Mouse (Mus musculus) heart, postnatal 0 days (tissue): ENCODE data around the gene Pdzd8. TPM values are rescaled to one million over a fixed set of nuclear protein-coding genes. Genes with fewer than 3 reads are reported as not detected.
A peak's percentile ranks its signal among the peaks of the same experiment; 100 is the strongest.

Source experiments
- ATAC-seq: fragments of 200-750 bp; cut with Nextera tagmentation; 2 replicates; pipeline ENCODE4 v1.8.0; 2017; ENCODE audit warnings: low read depth, moderate number of reproducible peaks, moderate library complexity; ENCODE audit not compliant: insufficient read depth
- DNase-seq: peaks from one replicate; pipeline ENCODE4 v3.0.0-alpha.2; 2016; ENCODE audit warnings: low spot score
- H3K27ac ChIP-seq: fragments of 300-500 bp; sonication (generic); 2 replicates; pipeline ENCODE4 v1.5.1; 2014; ENCODE audit warnings: low read depth, mild to moderate bottlenecking
- H3K27me3 ChIP-seq: fragments of 300-500 bp; sonication (generic); 2 replicates; pipeline ENCODE4 v1.6.1; 2014; ENCODE audit warnings: low read length, mixed read lengths; ENCODE audit not compliant: control insufficient read depth, insufficient read depth
- H3K36me3 ChIP-seq: fragments of 300-500 bp; sonication (generic); replicated peaks from 2 replicates; pipeline ENCODE4 v1.6.1; 2014; ENCODE audit warnings: low read length, mixed read lengths; ENCODE audit not compliant: control insufficient read depth, insufficient read depth
- H3K4me1 ChIP-seq: fragments of 300-500 bp; sonication (generic); 2 replicates; pipeline ENCODE4 v1.6.1; 2014; ENCODE audit warnings: antibody characterized with exemption; ENCODE audit not compliant: control insufficient read depth, insufficient read depth
- H3K4me2 ChIP-seq: fragments of 300-500 bp; sonication (generic); 2 replicates; pipeline ENCODE4 v1.6.1; 2014; ENCODE audit warnings: low read depth, mild to moderate bottlenecking, low read length, moderate library complexity
- H3K4me3 ChIP-seq: fragments of 300-500 bp; sonication (generic); 2 replicates; pipeline ENCODE4 v1.5.1; 2014; ENCODE audit warnings: low read depth, low read length
- H3K9ac ChIP-seq: fragments of 300-500 bp; sonication (generic); replicated peaks from 2 replicates; pipeline ENCODE4 v1.6.1; 2014; ENCODE audit warnings: low read depth, low read length, mixed read lengths
- H3K9me3 ChIP-seq: fragments of 300-500 bp; sonication (generic); replicated peaks from 2 replicates; pipeline ENCODE4 v1.6.1; 2016; ENCODE audit warnings: low read length; ENCODE audit not compliant: control insufficient read depth
- CTCF ChIP-seq: IDR thresholded peaks from 2 replicates; pipeline ENCODE4 v1.5.1; 2016; ENCODE audit warnings: antibody characterized with exemption, control low read depth, low read depth
- EP300 ChIP-seq: IDR thresholded peaks from 2 replicates; pipeline ENCODE4 v1.6.1; 2016; ENCODE audit warnings: antibody characterized with exemption, low read depth
- WGBS: fragments of 180-500 bp; shearing (Covaris S2); extraction: QIAGEN DNeasy Blood & Tissue Kit; methylation state at CpG from one replicate; pipeline ENCODE4 v1.1.7; 2014; 5-methylcytosine and 5-hydroxymethylcytosine counted together
- polyA plus RNA-seq: library from polyadenylated mRNA; unstranded; fragments of >200 nt; fragmentation: Nextera tagmentation; extraction: Ambion mirVana; gene quantifications from 2 replicates; pipeline ENCODE4 v1.2.1, GENCODE M21; 2015
- total RNA-seq: library from RNA; depleted of rRNA; stranded (reverse); fragments of >200 nt; gene quantifications from 2 replicates; pipeline ENCODE4 v1.2.3, GENCODE M21; 2014; ENCODE audit warnings: low replicate concordance

Pdzd8 gene
- total and polyA plus RNA-seq, 2 experiments from 2014 or later = 5.2 to 31.4 TPM

DNA sequence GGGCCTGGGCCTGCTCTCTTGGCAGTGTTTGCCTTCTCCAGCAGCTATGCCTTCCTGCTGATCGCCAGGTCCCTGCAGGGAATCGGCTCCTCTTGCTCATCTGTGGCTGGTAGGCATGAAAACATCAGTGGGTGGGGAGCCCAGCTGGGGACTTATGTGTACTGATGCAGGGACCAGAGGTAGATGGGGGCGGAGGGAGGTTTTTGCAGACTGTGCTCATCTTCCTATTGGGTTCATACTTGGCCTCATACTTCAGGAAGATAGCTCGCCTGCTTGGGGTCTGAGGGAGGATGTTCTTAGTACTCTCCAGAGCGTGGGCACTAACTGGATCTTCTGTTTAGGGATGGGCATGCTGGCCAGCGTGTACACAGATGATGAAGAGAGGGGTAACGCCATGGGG, 72.4 kb downstream of the Pdzd8 start:
- Histone ChIP-seq H3K9ac (no peak overlapping the region), H3K27ac (no peak overlapping the region), H3K4me2 (no peak overlapping the region), H3K4me1 (no peaks in the 10 kb centered on the region), H3K4me3 (no peak overlapping the region), H3K27me3 (no peaks in the 10 kb centered on the region), H3K36me3 (no peaks in the 10 kb centered on the region), H3K9me3 (no peaks in the 10 kb centered on the region)
- ATAC-seq (no peak), DNase-seq (no peak)
- 85% methylated on average over 7 of the region's 7 CpGs for WGBS
- no peak for TF ChIP-seq EP300
- TF ChIP-seq CTCF = no peak

GRCm38 (mm10) chr19:59267417-59267963, 78.1 kb downstream of the Pdzd8 start:
- DNase-seq (peak; percentile 35), ATAC-seq (peak; percentile 47)
- Histone ChIP-seq H3K4me2 (no peak overlapping the region), H3K27me3 (0 out of 2 replicates have a peak, but pooled peaks cover 5% of the 10 kb centered on the region), H3K9me3 (no peaks in the 10 kb centered on the region), H3K27ac (peak overlapping the region; percentile 2; the same call in 1 of the 2 replicates), H3K9ac (no peak overlapping the region), H3K36me3 (no peaks in the 10 kb centered on the region), H3K4me1 (no peaks in the 10 kb centered on the region), H3K4me3 (no peak overlapping the region)
- TF ChIP-seq EP300 = no peak
- no peak for TF ChIP-seq CTCF
- 14% methylated on average over 5 of the region's 5 CpGs for WGBS

DNA sequence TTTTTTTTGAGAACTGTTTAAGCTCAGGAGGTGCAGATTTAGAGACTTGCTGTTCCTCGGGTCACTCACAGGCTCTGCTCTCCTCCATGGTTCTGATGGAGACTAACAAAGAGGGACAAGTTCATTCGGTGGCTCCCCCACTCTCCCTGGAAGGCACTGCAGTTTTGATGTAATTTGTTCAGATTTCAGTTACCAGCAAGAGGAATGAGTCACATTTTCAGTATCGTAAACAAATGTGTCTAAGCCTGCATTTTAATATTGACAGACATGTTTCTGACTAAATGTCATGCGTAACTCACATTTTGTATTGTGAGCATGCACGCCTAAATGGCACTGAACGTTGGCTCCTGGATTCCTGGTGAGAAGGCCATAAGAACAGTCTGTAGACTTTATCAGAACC, 79.7 kb downstream of the Pdzd8 start:
- Histone ChIP-seq H3K4me2 (no peak overlapping the region), H3K4me3 (no peak overlapping the region), H3K9ac (no peak overlapping the region), H3K4me1 (peaks cover under 1% of the 10 kb centered on the region; the same call in 1 of the 2 replicates), H3K27me3 (peaks cover 19% of the 10 kb centered on the region), H3K36me3 (no peaks in the 10 kb centered on the region), H3K9me3 (no peaks in the 10 kb centered on the region), H3K27ac (no peak overlapping the region)
- TF ChIP-seq CTCF = no peak
- no peak for TF ChIP-seq EP300
- DNase-seq (no peak), ATAC-seq (no peak)
- 74% methylated on average over 6 of the region's 6 CpGs for WGBS

GRCm38 (mm10) chr19:59264838-59265532, 80.6 kb downstream of the Pdzd8 start:
- H3K36me3 ChIP-seq = no peaks in the 10 kb centered on the region
- DNase-seq (no peak), ATAC-seq (no peak)
- H3K27me3 ChIP-seq = peaks cover 27% of the 10 kb centered on the region
- no peak overlapping the region for H3K9ac ChIP-seq
- H3K4me2 ChIP-seq = no peak overlapping the region
- peaks cover 5% of the 10 kb centered on the region for H3K4me1 ChIP-seq
- H3K9me3 ChIP-seq = no peaks in the 10 kb centered on the region
- H3K27ac ChIP-seq = no peak overlapping the region
- TF ChIP-seq CTCF = no peak
- no peak for TF ChIP-seq EP300
- no peak overlapping the region for H3K4me3 ChIP-seq
- WGBS = 83% methylated on average over 9 of the region's 9 CpGs

DNA sequence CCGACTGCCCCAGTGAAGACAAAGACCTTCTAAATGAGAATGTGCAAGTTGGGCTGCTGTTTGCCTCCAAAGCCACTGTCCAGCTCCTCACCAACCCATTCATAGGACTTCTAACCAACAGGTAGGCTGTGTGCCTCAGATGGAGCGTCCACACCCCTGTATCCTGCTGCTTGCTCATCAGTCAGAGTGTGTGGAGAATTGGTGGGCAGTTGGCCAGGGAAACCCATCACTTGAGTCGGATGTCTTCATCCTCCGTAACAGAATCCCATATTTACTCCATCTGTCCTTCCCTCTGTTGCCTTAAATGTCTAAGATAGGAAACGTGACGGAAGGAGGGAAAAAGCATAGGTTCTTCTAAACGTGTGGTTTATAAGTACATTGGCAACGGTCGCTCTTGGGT, 82.4 kb downstream of the Pdzd8 start:
- Histone ChIP-seq H3K4me1 (peaks cover 5% of the 10 kb centered on the region), H3K36me3 (no peaks in the 10 kb centered on the region), H3K9me3 (no peaks in the 10 kb centered on the region), H3K27ac (no peak overlapping the region), H3K4me2 (no peak overlapping the region), H3K4me3 (no peak overlapping the region), H3K27me3 (peaks cover 31% of the 10 kb centered on the region), H3K9ac (no peak overlapping the region)
- DNase-seq (no peak), ATAC-seq (no peak)
- 82% methylated on average over 9 of the region's 9 CpGs for WGBS
- TF ChIP-seq EP300 (no peak), CTCF (no peak)

DNA sequence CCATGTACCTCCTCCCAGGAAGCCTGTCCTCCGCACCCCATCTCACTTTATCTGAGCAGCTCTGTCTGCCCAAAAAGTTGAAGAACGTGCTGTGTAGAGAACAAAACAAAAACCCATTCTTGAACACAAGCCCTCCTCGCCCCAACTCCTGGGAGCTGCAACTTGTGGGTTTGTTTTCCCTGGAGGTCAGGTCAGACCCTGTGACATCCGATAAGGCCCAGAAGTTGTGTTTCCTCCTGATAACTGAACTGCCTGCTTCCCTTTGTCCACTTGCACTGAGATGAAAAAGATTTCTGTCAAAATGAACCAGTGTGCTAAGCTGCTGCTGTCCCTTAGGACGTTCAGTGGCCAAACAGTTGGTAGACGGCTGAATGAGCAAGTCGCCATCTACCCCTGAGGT, 84.0 kb downstream of the Pdzd8 start:
- no peaks in the 10 kb centered on the region for H3K9me3 ChIP-seq
- TF ChIP-seq EP300 (no peak), CTCF (no peak)
- H3K4me1 ChIP-seq = peaks cover 5% of the 10 kb centered on the region
- H3K27ac ChIP-seq = no peak overlapping the region
- 39% methylated on average over 7 of the region's 7 CpGs for WGBS
- H3K9ac ChIP-seq = no peak overlapping the region
- no peak for DNase-seq
- H3K27me3 ChIP-seq = peaks cover 31% of the 10 kb centered on the region
- ATAC-seq = no peak
- peak overlapping the region; percentile 51 for H3K4me3 ChIP-seq
- H3K36me3 ChIP-seq = no peaks in the 10 kb centered on the region
- peak overlapping the region; percentile 69 for H3K4me2 ChIP-seq
